Mouse (Mus musculus): ENCODE data around the gene Kdm3a.

DNA sequence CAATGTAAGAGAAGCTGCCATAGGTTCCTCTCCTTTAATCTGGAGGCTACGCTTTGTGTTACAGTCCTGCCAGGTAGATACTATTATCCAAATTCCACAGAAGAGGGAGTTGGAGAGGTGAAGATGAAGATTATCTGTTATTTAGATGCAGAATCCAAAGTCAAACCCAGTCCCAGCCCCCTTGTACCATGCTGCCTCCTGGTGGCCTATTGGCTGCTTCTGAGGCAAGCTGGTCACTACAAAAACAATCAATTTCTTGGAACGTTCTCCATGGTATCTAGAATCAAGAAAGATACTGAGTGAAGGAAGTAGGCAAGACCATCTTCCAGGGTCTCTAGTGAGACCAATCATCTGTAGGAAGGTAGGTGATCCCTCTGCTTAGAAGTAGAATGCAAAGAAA lies 40.4 kb upstream of the Kdm3a start:
- TF ChIP-seq CEBPB (IDR thresholded peaks at IDR 0.05; ENCODE audit: insufficient read depth, poor library complexity, severe bottlenecking) (no peak), POLR2A (IDR thresholded peaks at IDR 0.05; ENCODE audit: insufficient read length, low read depth) (no peak), MYOG (IDR thresholded peaks at IDR 0.05; ENCODE audit: control insufficient read depth in 1 of 3, insufficient read depth in 1 of 3, insufficient read length in 2 of 3, low read depth in 2 of 3) (no peak), TCF12 (IDR thresholded peaks at IDR 0.05; ENCODE audit: insufficient read depth, poor library complexity, severe bottlenecking) (no peak), POLR2AphosphoS2 (IDR thresholded peaks at IDR 0.05; ENCODE audit: insufficient read length, low read depth) (no peak), MAX (IDR thresholded peaks at IDR 0.05; ENCODE audit: low read depth) (no peak), MYOD1 (IDR thresholded peaks at IDR 0.05; ENCODE audit: control insufficient read depth in 1 of 3, insufficient read length in 2 of 3, low read depth in 2 of 3) (no peak), REST (IDR thresholded peaks at IDR 0.05; ENCODE audit: insufficient read depth, insufficient read length) (no peak), USF1 (IDR thresholded peaks at IDR 0.05; ENCODE audit: low read depth) (no peak), SRF (IDR thresholded peaks at IDR 0.05; ENCODE audit: control insufficient read depth, insufficient read length, low read depth) (no peak)
